Mouse (Mus musculus) mature B cell (primary cell): ENCODE data around the gene Iqce.

Experiments
- in situ Hi-C: fragments of 300-500 bp; cut with MboI; formaldehyde crosslinking; loops from 2 replicates; pipeline ENCODE4 v1.14.3; 2019

Iqce gene

GRCm38 (mm10) chr5:140639312-140639711 is 62.9 kb downstream of the Iqce start:
- in situ Hi-C loops, result no loop called here

- in situ Hi-C loops, result no loop called here
These were observed 63.7 kb downstream of the Iqce start for GRCm38 (mm10) chr5:140638484-140638883.

DNA sequence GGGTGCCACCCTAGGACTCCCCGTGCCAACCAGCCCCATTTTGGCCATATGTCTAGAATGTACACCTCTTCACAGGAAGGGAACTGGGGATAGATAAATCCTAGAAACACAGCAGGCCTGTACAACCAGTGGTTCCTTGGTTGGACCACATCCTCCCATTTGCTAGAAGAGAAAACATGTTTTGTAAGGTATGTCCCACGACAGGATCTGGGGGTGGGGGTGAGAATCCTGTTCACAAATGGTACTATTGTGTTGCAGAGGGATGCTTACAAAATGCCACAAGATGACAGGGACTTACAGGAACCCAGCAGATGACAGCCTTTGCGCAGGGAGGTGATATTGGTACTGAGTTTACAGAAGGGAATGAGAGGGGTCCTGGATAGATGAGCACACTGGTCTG is 64.2 kb downstream of the Iqce start:
- in situ Hi-C loops, result no loop called here

DNA sequence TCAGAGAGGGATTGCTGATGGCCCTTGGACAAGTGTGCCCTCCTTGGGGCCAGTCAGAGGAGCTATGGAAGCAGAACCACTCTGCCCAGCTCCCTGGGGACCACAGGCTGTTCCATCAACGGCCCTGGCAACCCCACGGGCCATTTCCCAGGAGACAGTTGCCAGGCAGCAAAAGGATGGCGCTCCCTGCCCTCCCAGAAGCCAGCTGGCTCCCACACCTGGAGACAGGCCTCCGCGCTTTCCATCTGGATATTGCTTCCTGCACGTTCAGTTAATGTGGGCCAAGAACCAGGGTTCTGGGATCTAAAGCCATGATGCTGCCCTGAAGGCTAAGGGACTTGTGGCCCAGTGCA is 65.1 kb downstream of the Iqce start:
- in situ Hi-C loops, result no loop called here

GRCm38 (mm10) chr5:140636316-140637057 is 65.7 kb downstream of the Iqce start:
- in situ Hi-C loops, result no loop called here

DNA sequence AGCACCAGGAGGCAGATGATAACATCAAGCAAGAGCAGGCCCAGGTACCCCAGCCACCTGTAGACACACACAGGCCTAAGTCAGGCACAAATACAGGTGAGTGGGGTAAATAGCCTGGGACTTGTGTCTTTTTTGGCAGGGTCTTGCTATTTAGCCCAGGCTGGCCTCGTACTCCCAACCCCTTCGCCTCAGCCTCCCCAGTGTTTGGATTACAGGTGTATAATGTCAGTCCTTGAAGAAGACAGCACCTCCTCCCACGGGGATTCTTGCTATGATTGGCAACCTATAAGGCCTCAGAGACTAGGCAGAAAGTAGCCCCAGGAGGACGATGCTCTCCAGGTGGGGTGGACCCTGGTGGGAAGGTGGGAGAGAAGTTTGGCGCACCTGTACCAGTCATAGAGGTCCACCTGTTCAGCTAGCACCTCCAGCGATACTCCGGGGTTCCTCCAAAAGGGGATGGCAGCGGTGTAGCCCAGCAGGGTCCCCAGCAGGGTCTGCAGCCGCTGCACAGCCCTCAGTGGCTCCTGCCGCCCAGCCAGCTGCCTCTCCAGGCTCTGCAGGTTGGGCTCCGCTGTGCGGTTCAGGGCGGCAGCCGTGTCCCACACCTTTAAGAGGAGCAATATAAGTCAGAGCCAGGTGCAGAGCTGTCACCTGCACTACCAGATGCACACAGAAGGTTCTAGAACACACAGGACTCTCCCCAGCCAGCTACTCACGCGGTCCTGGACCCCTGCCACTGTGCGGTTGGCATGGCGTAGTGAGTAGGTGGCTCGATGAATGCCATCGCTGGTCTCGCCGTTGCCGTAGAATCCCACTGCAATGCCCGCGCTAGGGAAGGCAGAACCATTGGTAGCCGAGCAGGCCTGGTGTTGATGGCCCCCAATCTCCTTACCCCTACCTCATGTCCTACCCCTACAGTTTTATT is 67.1 kb downstream of the Iqce start:
- in situ Hi-C loops, result no loop called here

DNA sequence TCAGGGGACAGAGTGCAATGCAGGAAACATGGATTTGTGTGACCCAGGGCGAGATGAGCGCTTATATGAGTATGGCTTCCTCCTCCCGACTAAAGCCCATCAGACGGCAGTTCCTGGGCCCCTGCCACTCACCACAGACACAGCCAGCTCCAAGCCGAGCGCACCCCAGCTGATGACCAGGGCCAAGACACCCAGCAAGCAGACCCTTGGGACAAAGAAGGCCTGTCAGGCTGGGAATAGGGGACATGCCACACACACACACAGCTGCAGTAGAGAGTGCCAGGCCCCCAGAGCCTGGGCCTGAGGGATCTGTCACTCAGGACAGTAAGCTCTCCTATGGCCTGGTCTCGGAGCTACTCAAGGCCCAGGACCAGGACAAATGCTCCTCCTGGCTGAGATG is 68.7 kb downstream of the Iqce start:
- in situ Hi-C loops, result no loop called here

DNA sequence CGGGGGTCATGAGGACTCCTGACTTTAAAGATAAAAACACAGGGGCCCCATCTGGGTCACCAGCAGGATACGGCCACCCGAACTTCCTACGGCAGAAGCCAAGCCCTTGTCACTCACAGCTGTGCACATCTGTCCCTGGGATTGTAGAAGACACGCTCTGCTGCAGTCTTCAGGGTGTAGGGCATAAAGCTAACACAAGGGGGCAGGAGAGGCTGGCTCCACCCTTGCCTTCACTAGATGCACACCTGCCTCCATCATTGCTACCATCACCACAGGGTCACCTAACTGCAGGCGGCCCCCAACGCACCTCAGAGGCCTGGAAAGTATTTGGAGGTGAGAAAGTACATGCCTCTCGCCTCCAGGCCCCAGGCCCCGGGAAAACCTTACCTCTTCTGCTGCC is 73.2 kb downstream of the Iqce start:
- in situ Hi-C loops, result no loop called here

DNA sequence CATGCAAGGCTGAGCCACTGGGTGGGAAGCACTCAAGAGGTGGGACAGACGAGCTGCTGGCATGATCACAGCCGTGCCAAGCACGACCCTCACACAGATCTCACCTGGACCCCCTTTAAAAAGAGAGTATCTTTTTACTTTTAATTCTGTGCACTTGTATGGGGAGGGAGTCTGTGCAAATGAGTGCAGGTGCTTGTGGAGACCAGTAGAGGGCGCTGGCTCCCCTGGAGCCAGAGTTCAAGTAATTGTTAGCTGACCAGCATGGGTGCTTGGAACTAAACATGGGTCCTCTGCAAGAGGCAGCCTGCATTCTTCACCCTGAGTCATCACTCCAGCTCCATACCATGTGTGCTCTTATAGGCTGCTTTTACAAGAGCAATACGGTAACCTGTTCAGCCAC is 74.6 kb downstream of the Iqce start:
- in situ Hi-C loops, result no loop called here

- in situ Hi-C loops, result no loop called here
These were observed 77.2 kb downstream of the Iqce start for GRCm38 (mm10) chr5:140624961-140625360.

DNA sequence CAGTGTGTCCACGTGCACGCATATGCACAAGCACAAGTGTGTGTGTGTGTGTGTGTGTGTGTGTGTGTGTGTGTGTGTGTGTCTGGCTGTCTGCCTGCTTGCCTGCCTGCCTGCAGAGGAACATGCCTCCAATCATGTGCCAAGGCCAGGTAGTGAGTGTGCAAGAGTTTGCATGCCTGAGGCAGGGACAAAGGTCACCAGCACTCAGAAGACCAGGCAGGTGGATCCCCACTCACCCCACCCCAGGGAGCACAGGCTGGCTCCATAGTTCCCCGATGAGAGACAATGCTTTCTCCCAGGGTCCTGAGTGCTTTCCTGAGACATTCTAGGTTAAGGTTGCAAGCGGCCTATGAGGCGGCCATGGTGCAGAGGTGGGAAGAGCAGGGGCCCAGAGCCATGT is 77.9 kb downstream of the Iqce start:
- in situ Hi-C loops, result no loop called here

- in situ Hi-C loops, result no loop called here
These were observed 78.4 kb downstream of the Iqce start for GRCm38 (mm10) chr5:140623791-140624190.

DNA sequence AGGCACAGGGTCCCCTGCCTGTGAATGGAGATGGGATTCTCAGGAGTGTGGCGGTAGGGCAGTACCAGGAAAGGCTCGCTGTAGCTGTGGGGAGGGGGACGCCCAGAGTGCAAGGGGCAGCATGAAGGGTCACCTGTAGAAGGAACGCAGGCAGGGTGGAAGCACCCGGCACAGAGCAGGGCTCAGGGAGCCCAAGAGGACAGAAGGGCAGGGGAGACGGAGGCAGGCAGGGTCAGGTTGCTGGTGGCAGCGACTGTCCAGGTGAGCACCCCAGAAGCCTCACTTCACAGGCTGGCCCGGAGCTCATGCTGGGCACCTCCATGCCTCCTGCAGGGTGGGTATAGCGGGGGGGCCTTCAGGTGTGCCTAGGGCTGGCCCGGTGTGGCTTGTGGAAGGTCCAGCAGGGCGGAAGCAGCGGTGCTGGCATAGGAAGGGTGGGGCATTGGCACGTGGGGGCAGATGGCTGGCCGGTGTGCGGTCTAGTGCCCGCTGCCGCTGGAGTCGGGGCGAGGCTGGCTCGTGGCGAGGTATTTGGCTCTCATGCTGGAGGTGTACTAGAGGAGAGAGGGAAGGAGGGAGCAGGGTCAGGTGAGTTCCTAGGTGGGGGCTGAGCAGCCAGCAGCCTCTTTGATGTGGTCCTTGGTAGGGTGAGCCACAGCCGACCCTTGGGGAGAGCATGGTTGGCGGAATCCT is 79.1 kb downstream of the Iqce start:
- in situ Hi-C loops, result no loop called here

GRCm38 (mm10) chr5:140621517-140621916 is 80.7 kb downstream of the Iqce start:
- in situ Hi-C loops, result no loop called here

- in situ Hi-C loops, result no loop called here
These were observed 81.1 kb downstream of the Iqce start for GRCm38 (mm10) chr5:140621092-140621491.

GRCm38 (mm10) chr5:140619895-140620736 is 82.1 kb downstream of the Iqce start:
- in situ Hi-C loops, result loop anchor here (5.0 kb wide), 1 partner anchor 78 kb away; no protein-coding TSS in a partner anchor

DNA sequence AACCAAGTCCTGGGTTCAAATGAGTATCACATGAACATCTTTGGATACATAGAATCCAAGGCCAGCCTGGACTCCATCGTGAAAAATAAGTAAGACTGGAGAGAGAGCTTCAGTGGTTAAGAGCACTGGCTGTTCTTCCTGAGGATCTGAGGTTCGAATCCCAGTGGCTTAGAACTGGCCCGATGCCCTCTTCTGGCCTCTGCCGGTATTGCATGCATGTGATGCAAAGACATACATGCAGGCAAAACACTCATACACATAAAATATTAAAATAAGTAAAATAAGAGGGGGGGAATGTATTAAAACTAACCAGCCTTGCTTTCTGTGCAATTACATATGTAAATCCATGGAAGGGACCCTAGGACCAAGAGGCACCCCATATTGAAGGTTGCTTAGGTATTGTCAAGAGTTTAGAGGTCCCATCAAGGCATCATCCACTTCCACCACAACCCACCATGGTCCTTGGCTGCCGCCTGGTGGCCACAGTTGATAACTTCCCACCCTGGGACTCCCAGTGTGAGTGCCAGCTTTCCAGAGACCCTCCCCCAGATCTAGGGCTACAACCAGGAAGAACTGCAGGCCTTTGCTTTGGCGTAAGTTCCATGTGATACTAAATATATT is 82.9 kb downstream of the Iqce start:
- in situ Hi-C loops, result loop anchor here (5.0 kb wide), 1 partner anchor 77 kb away; no protein-coding TSS in a partner anchor

DNA sequence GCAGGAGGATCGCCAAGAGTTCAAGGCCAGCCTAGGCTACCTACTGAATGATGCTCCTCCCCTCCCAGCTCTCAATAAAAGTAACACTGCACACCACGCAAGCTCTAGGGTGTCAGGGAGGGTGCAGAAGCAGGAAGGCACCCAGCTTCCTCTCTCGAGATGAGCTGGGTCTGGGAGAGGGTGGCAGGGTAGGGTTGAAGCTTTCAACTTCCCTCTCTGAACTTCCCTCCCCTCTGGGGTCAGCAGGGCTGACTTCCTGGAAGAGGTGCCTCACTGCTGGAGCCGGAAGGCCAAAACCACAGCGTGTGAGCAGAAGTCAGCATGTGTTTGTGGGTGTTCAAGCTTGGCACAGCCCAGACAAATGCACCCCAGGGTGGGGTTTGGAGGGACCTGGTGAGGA is 84.5 kb downstream of the Iqce start:
- in situ Hi-C loops, result loop anchor here (5.0 kb wide), 1 partner anchor 75 kb away; no protein-coding TSS in a partner anchor

GRCm38 (mm10) chr5:140616691-140617090 is 85.5 kb downstream of the Iqce start:
- in situ Hi-C loops, result loop anchor here (5.0 kb wide), 1 partner anchor 74 kb away; no protein-coding TSS in a partner anchor

GRCm38 (mm10) chr5:140616110-140616503 is 86.1 kb downstream of the Iqce start:
- in situ Hi-C loops, result loop anchor here (5.0 kb wide), 1 partner anchor 74 kb away; no protein-coding TSS in a partner anchor
